ENCODE assay signal across 25 mouse cellular contexts in genomic region chr6:28514830-28515350, GRCm38 (mm10). TPM values are rescaled to one million over a fixed set of nuclear protein-coding genes. Genes with fewer than 3 reads are reported as not detected.
DNase-seq lines count a peak whose midpoint lies in the region; ATAC-seq and TF ChIP-seq lines count a peak whose summit lies in the region.
"Had no signal": no experiment of that assay in that cellular context is flagged by ENCODE, and none has a peak within 500 bp of the region (broad histone marks: within the 10 kb centered on the region; RNA-seq: fewer than 3 reads in every experiment).

No protein-coding gene starts in this region.

- TF ChIP-seq CTCF in lung, postnatal 0 days (IDR thresholded peaks at IDR 0.05), result no peak
- no peak for TF ChIP-seq CTCF in lung, adult 2 months (IDR thresholded peaks at IDR 0.05; ENCODE audit: insufficient read depth, low read length)

- no peaks in the 10 kb centered on the region for H3K4me1 ChIP-seq in lung, postnatal 0 days (ENCODE audit: insufficient read depth, low read depth, low read length)
- H3K4me1 ChIP-seq in lung, adult 2 months (ENCODE audit: control insufficient read depth, insufficient read depth, low read length), result peaks cover 4% of the 10 kb centered on the region
- H3K4me1 ChIP-seq in midbrain, embryonic 11.5 days (ENCODE audit: control insufficient read depth, insufficient read depth, low read length), result peaks cover 16% of the 10 kb centered on the region; the same call in 1 of the 2 replicates
- no peaks in the 10 kb centered on the region for H3K4me1 ChIP-seq in midbrain, embryonic 14.5 days (ENCODE audit: control insufficient read depth, insufficient read depth, low read length)
- H3K4me1 ChIP-seq in embryonic facial prominence, embryonic 10.5 days, result no peaks in the 10 kb centered on the region
- H3K4me1 ChIP-seq: embryonic facial prominence, embryonic 12.5 days; forebrain, embryonic 15.5 days had no signal

- no peaks in the 10 kb centered on the region for H3K9me3 ChIP-seq in lung, postnatal 0 days (ENCODE audit: low read length)
- no peaks in the 10 kb centered on the region for H3K9me3 ChIP-seq in midbrain, embryonic 11.5 days (ENCODE audit: control insufficient read depth, low read length)
- no peaks in the 10 kb centered on the region for H3K9me3 ChIP-seq in midbrain, embryonic 14.5 days (ENCODE audit: control insufficient read depth, low read length)
- H3K9me3 ChIP-seq in embryonic facial prominence, embryonic 10.5 days, result no peaks in the 10 kb centered on the region
- H3K9me3 ChIP-seq: embryonic facial prominence, embryonic 12.5 days; forebrain, embryonic 13.5 days; forebrain, embryonic 15.5 days; G1E had no signal

- ATAC-seq in lung, postnatal 0 days, result peak; percentile 74
- no peak for ATAC-seq in midbrain, embryonic 11.5 days (ENCODE audit: low FRiP score)
- no peak for ATAC-seq in midbrain, embryonic 14.5 days (ENCODE audit: low FRiP score, low TSS enrichment)
- ATAC-seq: CD4-positive, CD25-positive, alpha-beta regulatory T cell, adult 4 months; forebrain, embryonic 13.5 days; forebrain, embryonic 15.5 days had no signal

- H3K27ac ChIP-seq in lung, postnatal 0 days (ENCODE audit: low read length), result no peak overlapping the region
- H3K27ac ChIP-seq in midbrain, embryonic 11.5 days (ENCODE audit: low read depth, low read length), result no peak overlapping the region
- H3K27ac ChIP-seq in midbrain, embryonic 14.5 days (replicated peaks; ENCODE audit: low read depth, low read length), result no peak overlapping the region
- H3K27ac ChIP-seq in embryonic facial prominence, embryonic 10.5 days (replicated peaks), result no peak overlapping the region
- H3K27ac ChIP-seq: embryonic facial prominence, embryonic 12.5 days; forebrain, embryonic 13.5 days; forebrain, embryonic 15.5 days had no signal

- TF ChIP-seq POLR2A in lung, adult 2 months (IDR thresholded peaks at IDR 0.05; ENCODE audit: borderline replicate concordance, extremely low read depth, low read depth, low read length), result no peak

- H3K9ac ChIP-seq in lung, postnatal 0 days (replicated peaks; ENCODE audit: low read depth), result no peak overlapping the region
- no peak overlapping the region for H3K9ac ChIP-seq in midbrain, embryonic 11.5 days (ENCODE audit: low read length)
- H3K9ac ChIP-seq in midbrain, embryonic 14.5 days (replicated peaks; ENCODE audit: low read length), result no peak overlapping the region
- H3K9ac ChIP-seq: embryonic facial prominence, embryonic 12.5 days; forebrain, embryonic 13.5 days; forebrain, embryonic 15.5 days had no signal

- no peaks in the 10 kb centered on the region for H3K27me3 ChIP-seq in lung, postnatal 0 days (replicated peaks; ENCODE audit: insufficient read depth, low read length)
- no peaks in the 10 kb centered on the region for H3K27me3 ChIP-seq in midbrain, embryonic 11.5 days (ENCODE audit: control insufficient read depth, insufficient read depth, low read length)
- no peaks in the 10 kb centered on the region for H3K27me3 ChIP-seq in midbrain, embryonic 14.5 days (ENCODE audit: control insufficient read depth, insufficient read depth, low read length)
- H3K27me3 ChIP-seq in embryonic facial prominence, embryonic 10.5 days (replicated peaks; ENCODE audit: low read depth, poor library complexity, severe bottlenecking), result no peaks in the 10 kb centered on the region
- H3K27me3 ChIP-seq: CH12.LX; embryonic facial prominence, embryonic 12.5 days; forebrain, embryonic 13.5 days; forebrain, embryonic 15.5 days had no signal

- DNase-seq in lung, postnatal 0 days (ENCODE audit: low spot score), result peak; percentile 73
- no peak for DNase-seq in lung, adult 2 months
- peak; percentile 1 for DNase-seq in midbrain, embryonic 11.5 days (ENCODE audit: low spot score, missing footprints)
- DNase-seq in midbrain, embryonic 14.5 days, result no peak
- DNase-seq in Muller cell, postnatal 12 days (ENCODE audit: inconsistent ontology term), result peak; percentile 25
- DNase-seq in lung, postnatal 36 days, result peak; percentile 67
- no peak for DNase-seq in kidney, adult 9 months
- DNase-seq in embryonic facial prominence, embryonic 10.5 days (ENCODE audit: low spot score), result no peak
- DNase-seq: adrenal gland, adult 2 months; adrenal gland, postnatal 10 days; adrenal gland, postnatal 25 days; B cell, adult 2 months; cerebellum, adult 11 months; cerebellum, adult 18-20 months; cerebellum, adult 8-10 months; cerebellum, adult 9-11 months; cerebellum, postnatal 14 days; cerebellum, postnatal 36 days; embryo, embryonic 11 days had no signal

- H3K4me3 ChIP-seq in lung, postnatal 0 days (ENCODE audit: low read depth, low read length), result no peak overlapping the region
- no peak overlapping the region for H3K4me3 ChIP-seq in lung, adult 2 months (replicated peaks; ENCODE audit: extremely low read depth, low read depth, low read length)
- H3K4me3 ChIP-seq in midbrain, embryonic 11.5 days (ENCODE audit: low read depth, low read length), result no peak overlapping the region
- H3K4me3 ChIP-seq in midbrain, embryonic 14.5 days (replicated peaks; ENCODE audit: low read depth, low read length), result no peak overlapping the region
- no peak overlapping the region for H3K4me3 ChIP-seq in embryonic facial prominence, embryonic 10.5 days
- H3K4me3 ChIP-seq: embryonic facial prominence, embryonic 12.5 days; forebrain, embryonic 13.5 days; forebrain, embryonic 15.5 days had no signal

- H3K4me2 ChIP-seq in lung, postnatal 0 days (replicated peaks; ENCODE audit: low read depth, low read length), result no peak overlapping the region
- H3K4me2 ChIP-seq in midbrain, embryonic 11.5 days, result no peak overlapping the region
- no peak overlapping the region for H3K4me2 ChIP-seq in midbrain, embryonic 14.5 days (ENCODE audit: low read length)
- H3K4me2 ChIP-seq: embryonic facial prominence, embryonic 12.5 days; forebrain, embryonic 13.5 days; forebrain, embryonic 15.5 days had no signal

- WGBS in lung, postnatal 0 days, result 64% methylated on average over 4 of the region's 4 CpGs
- WGBS in lung, adult 2 months, result 73% methylated on average over 4 of the region's 4 CpGs
- WGBS in midbrain, embryonic 11.5 days, result 94% methylated on average over 4 of the region's 4 CpGs
- WGBS in midbrain, embryonic 14.5 days, result 96% methylated on average over 4 of the region's 4 CpGs
- 93% methylated on average over 4 of the region's 4 CpGs for WGBS in embryonic facial prominence, embryonic 10.5 days

- TF ChIP-seq EP300 in lung, postnatal 0 days (IDR thresholded peaks at IDR 0.05), result peak; percentile 87

- peaks cover 10% of the 10 kb centered on the region; the same call in 1 of the 2 replicates for H3K36me3 ChIP-seq in lung, postnatal 0 days (ENCODE audit: insufficient read depth, low read length)
- H3K36me3 ChIP-seq in midbrain, embryonic 11.5 days (ENCODE audit: control insufficient read depth, insufficient read depth, low read length), result no peaks in the 10 kb centered on the region
- H3K36me3 ChIP-seq in midbrain, embryonic 14.5 days (ENCODE audit: control insufficient read depth, insufficient read depth, low read length), result peaks cover 17% of the 10 kb centered on the region
- peaks cover 63% of the 10 kb centered on the region for H3K36me3 ChIP-seq in embryonic facial prominence, embryonic 10.5 days (replicated peaks)

RNA-seq across cellular contexts. Expression of gene Snd1, which starts 40.0 kb away (rescaled TPM):
- 56.6 and 63.1 TPM in 2 replicates for polyA plus RNA-seq in lung, postnatal 0 days (2015; fragmentation: Nextera tagmentation; extraction: Ambion mirVana)
- 70.7 and 88.3 TPM in 2 replicates for polyA plus RNA-seq in lung, adult 2 months (2012; rRNA removed)
- 80.0 and 88.9 TPM in 2 replicates for polyA plus RNA-seq in midbrain, embryonic 11.5 days (2014; fragmentation: Nextera tagmentation; extraction: Ambion mirVana)
- polyA plus RNA-seq in midbrain, embryonic 14.5 days (2014; fragmentation: Nextera tagmentation; extraction: Ambion mirVana), result 56.9 and 84.5 TPM in 2 replicates
- 119 and 127 TPM in 2 replicates for polyA plus RNA-seq in embryonic facial prominence, embryonic 10.5 days (2016; fragmentation: Nextera tagmentation; extraction: Ambion mirVana)

Comparison
In these comparisons a context has a peak if more than half of its experiments do, and no peak if none do; other contexts are left out.
1. DNase-seq: peak in lung, postnatal 0 days (single experiment), midbrain, embryonic 11.5 days (single experiment), Muller cell, postnatal 12 days (single experiment) and lung, postnatal 36 days (single experiment); none in lung, adult 2 months (single experiment), midbrain, embryonic 14.5 days (single experiment), kidney, adult 9 months (single experiment) and embryonic facial prominence, embryonic 10.5 days (single experiment).